Mouse (Mus musculus) midbrain, embryonic 16.5 days (tissue): ENCODE data around the gene Strip1. TPM values are rescaled to one million over a fixed set of nuclear protein-coding genes. Genes with fewer than 3 reads are reported as not detected.

Experiments
- ATAC-seq: fragments of 200-750 bp; cut with Nextera tagmentation; 2 replicates; pipeline ENCODE4 v1.8.0; 2017; ENCODE audit warnings: moderate TSS enrichment
- H3K27ac ChIP-seq: fragments of 300-500 bp; sonication (generic); 2 replicates; pipeline ENCODE4 v1.5.1; 2014; ENCODE audit warnings: mild to moderate bottlenecking, low read length, mixed read lengths
- H3K27me3 ChIP-seq: fragments of 300-500 bp; sonication (generic); 2 replicates; pipeline ENCODE4 v1.6.1; 2014; ENCODE audit warnings: low read depth, low read length, mixed read lengths; ENCODE audit not compliant: control insufficient read depth, insufficient read depth
- H3K36me3 ChIP-seq: fragments of 300-500 bp; sonication (generic); 2 replicates; pipeline ENCODE4 v1.6.1; 2014; ENCODE audit warnings: mild to moderate bottlenecking, low read length, moderate library complexity, mixed read lengths; ENCODE audit not compliant: control insufficient read depth, insufficient read depth
- H3K4me1 ChIP-seq: fragments of 300-500 bp; sonication (generic); 2 replicates; pipeline ENCODE4 v1.6.1; 2014; ENCODE audit warnings: mild to moderate bottlenecking, low read length, mixed read lengths; ENCODE audit not compliant: control insufficient read depth, insufficient read depth
- H3K4me2 ChIP-seq: fragments of 300-500 bp; sonication (generic); 2 replicates; pipeline ENCODE4 v1.6.1; 2014; ENCODE audit warnings: mild to moderate bottlenecking, low read length, mixed read lengths
- H3K4me3 ChIP-seq: fragments of 300-500 bp; sonication (generic); 2 replicates; pipeline ENCODE4 v1.5.1; 2014; ENCODE audit warnings: low read depth, mild to moderate bottlenecking, low read length, moderate library complexity, mixed read lengths
- H3K9ac ChIP-seq: fragments of 300-500 bp; sonication (generic); 2 replicates; pipeline ENCODE4 v1.6.1; 2014; ENCODE audit warnings: low read depth, low read length, mixed read lengths
- H3K9me3 ChIP-seq: fragments of 300-500 bp; sonication (generic); replicated peaks from 2 replicates; pipeline ENCODE4 v1.6.1; 2014; ENCODE audit warnings: mild to moderate bottlenecking, low read length, mixed read lengths; ENCODE audit not compliant: control insufficient read depth, poor library complexity, severe bottlenecking
- WGBS: fragments of 180-500 bp; shearing (Covaris S2); extraction: QIAGEN DNeasy Blood & Tissue Kit; methylation state at CpG from one replicate; pipeline ENCODE4 v1.1.7; 2014; 5-methylcytosine and 5-hydroxymethylcytosine counted together
- polyA plus RNA-seq: library from polyadenylated mRNA; unstranded; fragments of >200 nt; fragmentation: Nextera tagmentation; extraction: Ambion mirVana; gene quantifications from 2 replicates; pipeline ENCODE4 v1.2.1, GENCODE M21; 2015

Gene Strip1
- polyA plus RNA-seq, 1 experiment from 2014 or later = 154 TPM

DNA sequence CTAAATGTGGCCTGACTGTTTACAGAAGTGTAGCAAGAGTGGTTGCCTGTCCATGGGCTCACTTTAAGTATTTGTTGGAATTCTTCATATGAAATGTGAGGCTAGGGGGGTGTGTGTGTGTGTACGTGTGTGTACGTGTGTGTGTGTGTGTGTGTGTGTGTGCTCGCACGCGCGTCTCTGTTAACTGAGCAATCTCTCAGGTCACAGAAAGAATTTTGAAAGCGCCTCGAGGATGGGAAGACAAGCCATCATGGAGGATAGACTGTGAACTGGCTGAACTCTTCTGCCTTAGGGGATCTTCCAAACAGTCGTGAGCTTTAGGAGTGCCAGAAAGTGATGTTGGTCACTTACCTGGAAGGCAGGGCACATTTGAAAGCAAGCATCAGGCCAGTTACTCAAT, 2.4 kb upstream of the Strip1 start:
- Histone ChIP-seq H3K4me2 (no peak overlapping the region), H3K4me1 (peaks cover 14% of the 10 kb centered on the region), H3K9me3 (no peaks in the 10 kb centered on the region), H3K27ac (no peak overlapping the region), H3K27me3 (no peaks in the 10 kb centered on the region), H3K36me3 (no peaks in the 10 kb centered on the region), H3K9ac (no peak overlapping the region), H3K4me3 (no peak overlapping the region)
- WGBS = 94% methylated on average over 9 of the region's 9 CpGs
- no peak for ATAC-seq

DNA sequence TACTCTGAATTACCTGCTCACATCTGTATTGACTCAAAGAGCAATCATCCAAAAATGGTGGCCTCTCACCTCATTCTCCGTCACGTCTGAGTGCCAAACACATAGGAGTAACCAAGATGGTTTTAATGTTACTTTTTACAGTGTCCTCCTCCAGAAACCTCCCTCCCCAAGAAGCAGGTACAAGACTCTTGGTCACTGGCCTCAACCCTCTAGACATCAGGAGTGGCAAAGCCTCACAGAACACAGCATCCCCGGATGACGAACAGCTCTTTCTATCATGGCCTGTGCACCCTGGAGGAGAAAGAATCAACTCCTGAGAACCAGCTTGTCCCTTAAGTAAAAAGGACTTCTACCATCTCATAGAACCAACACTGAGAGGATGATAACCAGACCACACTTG, 1.3 kb upstream of the Strip1 start:
- H3K27ac ChIP-seq = no peak overlapping the region
- no peak for ATAC-seq
- no peaks in the 10 kb centered on the region for H3K27me3 ChIP-seq
- H3K9me3 ChIP-seq = no peaks in the 10 kb centered on the region
- WGBS = 89% methylated on average over 4 of the region's 4 CpGs
- no peak overlapping the region for H3K4me3 ChIP-seq
- peaks cover 16% of the 10 kb centered on the region for H3K4me1 ChIP-seq
- no peak overlapping the region for H3K4me2 ChIP-seq
- H3K9ac ChIP-seq = no peak overlapping the region
- H3K36me3 ChIP-seq = no peaks in the 10 kb centered on the region

DNA sequence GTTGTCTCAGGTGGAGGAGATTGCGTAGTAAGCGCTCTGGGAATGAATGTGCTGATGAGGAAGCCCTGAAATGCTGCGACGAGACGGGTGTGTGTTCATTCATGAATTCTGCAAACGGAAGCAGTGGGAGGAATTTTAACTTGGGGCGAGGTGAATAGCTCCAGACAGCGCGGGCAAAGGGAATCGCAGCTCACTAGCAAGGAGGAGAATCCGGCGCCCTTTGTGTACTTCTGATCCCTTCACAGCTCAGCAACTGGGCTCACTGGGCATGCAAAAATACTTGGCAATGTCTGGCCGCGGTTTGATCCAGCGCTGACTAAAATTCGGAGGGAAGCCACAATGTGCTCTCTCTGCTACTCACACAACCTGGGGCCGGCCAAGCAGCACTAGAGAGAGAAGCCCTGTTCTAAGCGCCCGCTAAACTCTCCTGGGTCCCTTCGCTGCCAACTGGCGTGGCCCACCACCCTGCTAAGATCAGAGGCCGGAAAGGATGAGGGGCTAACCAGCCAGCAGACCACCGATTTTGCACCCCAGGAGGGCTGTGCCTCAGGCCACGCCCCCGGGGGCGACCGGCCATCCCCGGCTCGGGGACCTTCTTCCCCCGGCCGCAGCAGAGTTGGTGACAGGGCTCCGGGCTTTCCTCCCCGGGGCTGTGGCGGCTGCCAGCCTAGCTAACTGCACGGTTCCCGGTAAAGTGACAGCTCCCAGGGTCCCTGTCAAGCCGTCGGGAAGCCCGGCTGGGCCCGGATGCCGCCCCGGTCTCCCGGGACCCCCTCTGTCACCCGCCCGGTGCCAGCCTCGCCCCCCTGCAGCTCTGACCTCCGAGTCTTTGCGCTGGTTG, 592 bp downstream of the Strip1 start, which contains the start of gene Gm10961:
Gene Gm10961, plus strand, starts transcription at position 641 of the 841 bp plus-strand sequence.
- Histone ChIP-seq H3K27me3 (no peaks in the 10 kb centered on the region), H3K36me3 (peaks cover 14% of the 10 kb centered on the region; the same call in 1 of the 2 replicates), H3K4me2 (peak within 1 kb of the TSS; percentile 74), H3K9ac (peak within 1 kb of the TSS; percentile 100), H3K27ac (peak within 1 kb of the TSS; percentile 99), H3K4me3 (peak within 1 kb of the TSS; percentile 97), H3K9me3 (no peaks in the 10 kb centered on the region), H3K4me1 (peaks cover 16% of the 10 kb centered on the region)
- peak; percentile 84 for ATAC-seq
- WGBS = under 1% methylated on average over 46 of the region's 48 CpGs

DNA sequence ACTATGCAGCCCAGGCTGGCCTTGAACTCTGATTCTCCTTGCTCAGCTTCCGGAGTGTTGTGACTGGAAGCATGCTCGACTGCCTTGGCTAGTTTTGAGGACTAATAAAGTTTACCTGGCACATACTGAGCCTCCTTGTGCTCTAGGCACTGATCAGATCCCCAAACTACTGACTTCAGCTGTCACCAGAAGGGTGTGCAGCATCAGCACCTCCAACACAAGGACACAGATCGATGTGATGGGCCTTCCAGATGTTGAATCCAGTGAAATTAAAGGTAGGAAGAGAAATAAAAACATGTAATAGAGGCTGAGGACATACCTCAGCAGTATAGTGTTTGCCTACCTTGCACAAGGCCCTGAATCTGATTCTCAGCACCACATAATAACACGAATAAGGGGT, 2.1 kb downstream of the Strip1 start:
- peaks cover 25% of the 10 kb centered on the region for H3K36me3 ChIP-seq
- 92% methylated on average over 4 of the region's 4 CpGs for WGBS
- no peaks in the 10 kb centered on the region for H3K9me3 ChIP-seq
- no peak overlapping the region for H3K9ac ChIP-seq
- no peak overlapping the region; the same call in 1 of the 2 replicates for H3K4me2 ChIP-seq
- H3K4me3 ChIP-seq = no peak overlapping the region
- H3K27me3 ChIP-seq = no peaks in the 10 kb centered on the region
- H3K27ac ChIP-seq = no peak overlapping the region
- ATAC-seq = no peak
- H3K4me1 ChIP-seq = peaks cover 16% of the 10 kb centered on the region

DNA sequence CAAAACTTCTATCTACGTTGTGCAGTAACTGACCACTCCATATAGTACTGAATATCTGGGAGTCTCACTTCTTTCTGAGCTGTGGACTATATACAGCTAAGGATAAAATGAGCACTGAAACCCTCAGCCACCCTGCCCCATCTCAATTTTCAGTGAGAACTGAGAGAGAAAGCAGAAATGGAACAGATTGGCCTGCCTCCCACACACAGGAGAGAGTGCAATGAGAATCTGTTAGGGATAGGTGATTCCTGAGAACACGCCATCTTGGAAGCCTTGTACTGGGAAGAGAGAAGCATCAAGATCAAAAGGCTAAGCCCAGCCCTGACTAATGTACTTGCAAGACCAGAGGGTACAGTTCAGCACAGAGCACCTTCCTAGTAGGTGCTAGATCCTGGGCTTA, 2.9 kb downstream of the Strip1 start:
- no peak overlapping the region for H3K4me3 ChIP-seq
- H3K9me3 ChIP-seq = no peaks in the 10 kb centered on the region
- WGBS = 97% methylated on average over 2 of the region's 2 CpGs
- no peaks in the 10 kb centered on the region for H3K27me3 ChIP-seq
- peaks cover 29% of the 10 kb centered on the region for H3K36me3 ChIP-seq
- H3K27ac ChIP-seq = no peak overlapping the region
- no peak for ATAC-seq
- no peak overlapping the region for H3K9ac ChIP-seq
- peaks cover 16% of the 10 kb centered on the region for H3K4me1 ChIP-seq
- H3K4me2 ChIP-seq = no peak overlapping the region

DNA sequence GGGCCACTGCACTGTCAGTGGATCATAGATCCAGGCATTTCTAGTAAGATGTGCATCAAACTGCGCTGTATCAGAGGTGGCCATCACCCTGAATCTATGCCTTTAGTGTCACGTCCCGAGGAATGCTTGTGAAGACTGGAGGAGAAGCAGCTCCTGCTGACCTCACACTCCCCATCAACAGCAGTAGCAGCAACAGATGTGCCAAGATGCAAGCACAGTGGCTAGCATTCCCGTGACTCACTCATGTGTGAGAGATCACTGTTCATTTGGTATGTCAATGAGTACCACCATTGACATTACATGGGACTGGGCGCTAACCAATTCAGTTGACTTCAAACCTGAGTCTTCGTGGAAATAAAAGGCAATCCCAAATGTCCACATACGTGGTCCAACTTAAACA, 3.9 kb downstream of the Strip1 start:
- H3K4me2 ChIP-seq = no peak overlapping the region
- peaks cover 35% of the 10 kb centered on the region for H3K36me3 ChIP-seq
- peaks cover 16% of the 10 kb centered on the region for H3K4me1 ChIP-seq
- H3K27ac ChIP-seq = no peak overlapping the region
- no peak overlapping the region for H3K4me3 ChIP-seq
- WGBS = 85% methylated on average over 7 of the region's 7 CpGs
- no peak for ATAC-seq
- no peaks in the 10 kb centered on the region for H3K9me3 ChIP-seq
- H3K27me3 ChIP-seq = no peaks in the 10 kb centered on the region
- no peak overlapping the region for H3K9ac ChIP-seq

DNA sequence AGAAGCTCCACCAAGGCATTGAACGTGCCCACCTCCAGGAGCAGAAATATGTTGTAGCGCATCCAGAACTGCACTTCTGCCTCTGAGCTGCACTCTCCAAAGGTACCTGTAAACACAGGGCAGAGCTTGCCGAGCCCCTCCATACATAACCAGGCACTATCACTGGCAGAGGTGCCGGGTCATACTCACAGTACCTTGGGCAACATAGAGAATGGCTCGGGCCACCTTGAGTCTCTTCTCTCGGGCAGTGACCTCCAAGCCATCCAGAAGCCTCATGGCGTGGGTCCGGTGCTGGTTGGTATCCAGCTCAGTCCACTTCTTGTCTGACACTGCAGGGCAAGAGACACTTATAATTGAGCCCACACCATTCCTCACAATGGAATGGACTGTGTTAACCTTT, 4.7 kb downstream of the Strip1 start:
- Histone ChIP-seq H3K4me1 (peaks cover 16% of the 10 kb centered on the region), H3K27me3 (no peaks in the 10 kb centered on the region), H3K9me3 (no peaks in the 10 kb centered on the region), H3K9ac (no peak overlapping the region), H3K36me3 (peaks cover 41% of the 10 kb centered on the region), H3K27ac (no peak overlapping the region), H3K4me3 (no peak overlapping the region), H3K4me2 (no peak overlapping the region)
- no peak for ATAC-seq
- 96% methylated on average over 8 of the region's 8 CpGs for WGBS

DNA sequence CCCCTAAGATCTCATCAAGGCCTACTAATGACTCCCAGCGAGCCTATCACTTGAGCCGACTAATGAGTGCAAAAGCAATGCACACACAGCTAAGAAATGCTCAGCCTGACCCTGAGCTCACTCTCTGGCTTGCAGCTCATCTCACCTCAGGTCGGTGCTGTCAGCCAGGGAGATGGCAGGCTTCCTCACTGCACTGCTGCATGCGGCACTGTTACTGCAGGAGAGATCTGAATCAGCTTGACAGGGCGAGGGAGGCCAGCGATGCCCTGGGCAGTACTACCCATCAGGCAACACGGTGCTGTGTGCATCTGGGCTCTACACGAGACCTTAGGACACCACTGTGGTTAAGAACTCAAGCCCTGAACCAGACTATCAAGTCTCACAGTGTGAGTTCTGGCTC, 6.0 kb downstream of the Strip1 start:
- WGBS = 92% methylated on average over 8 of the region's 8 CpGs
- Histone ChIP-seq H3K9me3 (no peaks in the 10 kb centered on the region), H3K27ac (no peak overlapping the region), H3K4me2 (no peak overlapping the region), H3K36me3 (peaks cover 50% of the 10 kb centered on the region), H3K9ac (no peak overlapping the region), H3K4me3 (no peak overlapping the region), H3K27me3 (no peaks in the 10 kb centered on the region), H3K4me1 (peaks cover 16% of the 10 kb centered on the region)
- no peak for ATAC-seq

DNA sequence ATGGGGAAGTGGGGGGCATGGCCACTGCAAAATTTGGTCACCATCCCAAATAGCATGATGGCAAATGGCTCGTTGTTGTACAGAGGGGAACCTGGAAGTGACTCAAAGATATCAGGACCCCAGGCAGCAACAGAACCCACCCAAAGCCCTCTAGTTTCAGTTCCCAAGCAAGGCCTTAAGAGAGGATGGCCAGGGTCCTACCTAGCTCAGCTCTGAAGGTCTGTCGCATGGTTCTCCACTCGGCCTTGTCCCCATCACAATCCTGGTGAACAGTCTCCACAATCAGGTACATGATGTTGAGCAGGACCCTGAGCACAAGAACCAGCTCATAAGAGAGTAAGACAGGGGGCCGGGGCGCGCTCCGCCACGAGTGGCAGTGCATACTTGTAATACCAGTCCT, 7.1 kb downstream of the Strip1 start:
- H3K9ac ChIP-seq = no peak overlapping the region
- no peak for ATAC-seq
- peaks cover 58% of the 10 kb centered on the region for H3K36me3 ChIP-seq
- no peak overlapping the region for H3K4me3 ChIP-seq
- no peaks in the 10 kb centered on the region for H3K27me3 ChIP-seq
- H3K4me2 ChIP-seq = no peak overlapping the region
- WGBS = 98% methylated on average over 8 of the region's 8 CpGs
- peaks cover 5% of the 10 kb centered on the region for H3K4me1 ChIP-seq
- no peaks in the 10 kb centered on the region for H3K9me3 ChIP-seq
- H3K27ac ChIP-seq = no peak overlapping the region
